Mouse (Mus musculus): ENCODE results near the gene Tada2a. TPM values are rescaled to one million over a fixed set of nuclear protein-coding genes. Genes with fewer than 3 reads are reported as not detected.
A peak's percentile ranks its signal among the peaks of the same experiment; 100 is the strongest.

Gene Tada2a
- total RNA-seq (2022), result 10 to 100 TPM; 37.7 to 41.7 (median 38.8) TPM

DNA sequence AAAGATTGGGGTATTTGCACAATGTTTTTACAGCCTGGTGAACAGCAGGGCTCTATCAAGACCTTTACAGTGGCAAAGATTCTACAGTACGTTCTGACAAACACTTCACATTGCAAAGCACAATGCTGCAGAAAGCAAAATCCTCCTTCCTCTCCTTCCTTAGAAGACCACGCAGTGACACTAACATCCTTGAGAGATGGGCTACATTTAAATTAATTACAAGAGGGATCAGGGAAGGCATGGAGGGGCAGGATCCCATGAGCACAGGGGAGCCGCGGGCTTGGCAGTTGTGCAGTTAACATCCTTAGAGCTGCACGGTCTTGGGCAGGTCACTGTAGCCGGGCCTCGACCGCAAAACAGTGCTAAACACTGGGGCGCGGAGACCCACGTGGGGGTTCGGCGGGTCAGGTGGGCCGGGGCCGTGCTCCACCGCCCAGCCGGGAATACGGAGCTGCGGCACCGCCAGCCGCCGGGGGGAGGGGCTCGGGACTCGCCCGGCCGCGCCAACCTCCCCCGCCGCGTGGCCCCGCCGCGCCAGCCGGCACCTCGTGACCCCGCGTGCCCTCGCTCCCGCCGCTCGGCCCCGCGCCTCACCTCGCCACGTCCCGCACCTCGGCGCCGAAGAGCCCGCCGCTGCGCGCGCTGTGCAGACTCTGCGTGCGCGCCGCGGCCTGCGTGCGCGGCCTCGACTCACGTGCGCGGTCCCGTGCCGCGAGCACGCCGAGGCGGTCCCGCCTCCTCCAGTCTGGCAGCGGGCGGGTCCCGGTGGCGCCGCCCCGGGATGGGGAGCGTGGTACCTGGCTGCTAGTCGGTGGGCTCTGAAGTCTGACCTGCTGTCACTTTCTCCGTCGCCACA lies at the start of gene Tada2a, which contains the start of gene Acaca:
TSS of gene Tada2a (minus strand) at position 658 of the 856 bp plus-strand sequence.
TSS of gene Acaca (plus strand) at position 730 of the 856 bp plus-strand sequence.
- DNase-seq (ENCODE audit: low spot score in 2 of 2), result peak; percentile 61 to 68

- DNase-seq (ENCODE audit: low spot score in 2 of 2), result no peak
Measured at GRCm38 (mm10) chr11:84178571-84178970, 49.2 kb upstream of the Tada2a start.

- no peak for DNase-seq (ENCODE audit: low spot score in 2 of 2)
Measured at GRCm38 (mm10) chr11:84172539-84173435, 43.4 kb upstream of the Tada2a start.

DNA sequence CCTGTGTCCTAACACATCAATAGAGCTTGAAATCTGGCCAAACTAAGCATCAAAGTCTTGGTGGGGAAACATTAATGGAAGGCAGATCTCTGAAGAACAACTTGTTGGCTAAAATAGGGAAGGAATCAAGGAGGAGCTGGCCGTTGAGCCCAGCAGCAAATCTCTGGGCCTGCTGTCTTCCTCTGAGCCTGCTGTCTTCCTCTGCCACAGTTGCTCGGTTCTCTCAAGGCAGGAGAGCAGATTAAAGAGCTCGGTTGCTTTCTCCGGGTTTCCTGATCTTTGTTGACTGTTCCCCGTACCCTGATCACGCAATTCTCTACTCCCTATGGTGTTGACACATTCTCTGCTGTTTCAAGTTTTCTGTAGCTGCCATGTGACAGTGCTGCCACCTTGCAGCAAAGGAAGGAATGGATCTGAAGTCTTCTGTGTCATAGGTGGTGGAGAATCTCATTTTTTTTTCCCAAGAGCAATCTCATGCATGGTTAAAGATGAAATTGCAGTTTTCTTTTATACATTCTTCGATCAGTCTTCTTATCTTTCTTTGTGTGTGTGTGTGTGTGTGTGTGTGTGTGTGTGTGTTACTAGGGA lies 39.4 kb upstream of the Tada2a start:
- peak; percentile 29 to 31 for DNase-seq (ENCODE audit: low spot score in 2 of 2)

- DNase-seq (ENCODE audit: low spot score in 2 of 2), result no peak
Measured at GRCm38 (mm10) chr11:84167046-84167526, 37.7 kb upstream of the Tada2a start, which contains the start of gene Gm11437. Gene Gm11437, minus strand, starts transcription at chr11:84167476.

DNA sequence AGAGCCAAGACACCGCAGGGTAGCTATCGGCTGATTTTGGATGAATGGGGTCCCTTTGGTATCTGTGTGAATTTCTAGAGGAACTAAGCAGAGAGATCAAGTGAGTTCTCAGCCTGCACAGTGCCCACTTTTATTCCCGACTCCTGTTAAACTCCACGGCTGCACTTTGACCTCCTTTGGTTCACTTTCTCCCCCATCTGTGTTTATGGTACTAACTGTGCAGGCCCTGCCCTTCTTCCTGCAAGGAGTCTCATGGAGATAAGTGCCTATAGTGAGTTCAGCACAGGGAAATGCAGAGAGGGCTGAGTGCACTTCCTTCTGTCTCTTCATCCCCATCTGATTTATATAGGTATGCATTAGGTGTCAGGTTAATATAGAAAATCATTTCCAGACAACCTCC lies 35.2 kb upstream of the Tada2a start:
- DNase-seq (ENCODE audit: low spot score in 2 of 2), result no peak

DNA sequence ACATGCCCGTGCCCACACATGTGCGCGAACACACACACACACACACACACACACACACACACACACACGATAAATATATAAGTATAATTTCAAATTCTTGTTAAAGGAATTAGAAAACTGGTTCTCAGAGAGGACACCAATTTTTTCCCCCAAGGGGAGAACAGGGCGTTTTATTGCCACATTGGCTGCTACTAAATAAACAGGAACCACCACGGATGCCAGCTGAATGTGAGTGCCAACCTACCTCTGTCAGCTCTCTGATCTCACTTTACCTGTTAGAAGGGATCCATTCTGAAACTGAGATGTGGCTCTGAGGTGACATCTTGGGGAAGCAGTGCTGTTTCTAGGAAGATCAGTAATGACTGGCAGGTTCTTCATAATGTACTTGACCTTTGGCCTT lies 34.7 kb upstream of the Tada2a start:
- DNase-seq (ENCODE audit: low spot score in 2 of 2), result no peak

DNA sequence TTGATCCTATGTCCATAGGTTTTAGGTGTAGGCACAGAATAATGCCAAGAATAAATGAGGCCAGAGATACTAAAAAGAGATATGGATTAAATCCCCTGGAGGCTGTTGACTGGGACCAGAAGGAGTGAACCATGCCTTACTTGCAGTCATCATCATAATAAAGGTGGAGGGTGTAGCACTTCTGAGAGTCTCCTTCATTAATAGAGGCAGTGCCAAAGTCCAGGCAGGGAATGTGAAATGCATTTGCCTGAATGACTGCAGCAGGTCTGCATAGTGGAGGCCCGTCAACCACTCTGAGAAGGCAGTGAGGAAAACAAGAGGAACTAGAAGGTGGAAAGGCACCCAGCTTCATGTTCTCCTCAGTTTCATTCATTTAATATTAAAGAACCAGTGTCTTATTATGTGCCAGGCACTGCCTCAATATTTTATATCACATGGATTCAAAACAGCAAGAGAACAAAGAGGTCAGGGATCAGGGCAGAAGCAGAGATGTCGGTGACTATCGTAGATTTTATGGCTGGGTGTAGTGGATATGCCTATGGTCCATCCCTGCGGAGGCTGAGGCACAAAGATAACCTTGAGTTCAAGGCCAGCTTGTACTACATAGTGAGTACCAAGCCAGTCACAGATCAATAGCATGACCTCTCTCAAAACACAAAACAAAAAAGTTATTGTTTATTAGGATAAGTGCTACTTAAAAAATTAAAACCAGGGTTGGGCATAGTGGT lies 27.3 kb upstream of the Tada2a start:
- DNase-seq (ENCODE audit: low spot score in 2 of 2), result no peak

DNA sequence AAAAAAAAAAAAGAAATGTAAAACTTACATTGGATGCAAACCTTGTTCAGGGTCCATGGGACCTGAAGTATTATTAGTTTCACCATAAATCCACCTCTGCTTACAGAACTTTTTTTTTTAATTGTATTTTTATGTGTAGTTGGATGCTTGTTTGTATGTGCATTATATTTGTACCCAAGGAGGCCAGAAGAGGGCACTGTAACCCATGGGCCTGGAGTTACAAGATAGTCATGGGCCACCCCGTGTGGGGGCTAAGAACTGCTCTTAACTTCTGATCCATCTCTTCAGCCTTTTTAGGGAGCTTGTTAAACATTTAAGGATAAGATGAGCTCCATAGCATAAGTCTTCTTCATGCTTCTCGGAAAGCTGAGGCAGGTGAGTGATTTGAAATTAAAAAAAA lies 21.5 kb upstream of the Tada2a start:
- DNase-seq (ENCODE audit: low spot score in 2 of 2), result no peak

- no peak for DNase-seq (ENCODE audit: low spot score in 2 of 2)
Measured at GRCm38 (mm10) chr11:84146081-84146480, 16.7 kb upstream of the Tada2a start.

- DNase-seq (ENCODE audit: low spot score in 2 of 2), result no peak
Measured at GRCm38 (mm10) chr11:84145201-84145798, 15.9 kb upstream of the Tada2a start.

GRCm38 (mm10) chr11:84141752-84142151 lies 12.4 kb upstream of the Tada2a start:
- DNase-seq (ENCODE audit: low spot score in 2 of 2), result no peak

- DNase-seq (ENCODE audit: low spot score in 2 of 2), result no peak
Measured at GRCm38 (mm10) chr11:84136453-84136852, 7.1 kb upstream of the Tada2a start.

- no peak for DNase-seq (ENCODE audit: low spot score in 2 of 2)
Measured at GRCm38 (mm10) chr11:84134331-84134860, 5.0 kb upstream of the Tada2a start.

DNA sequence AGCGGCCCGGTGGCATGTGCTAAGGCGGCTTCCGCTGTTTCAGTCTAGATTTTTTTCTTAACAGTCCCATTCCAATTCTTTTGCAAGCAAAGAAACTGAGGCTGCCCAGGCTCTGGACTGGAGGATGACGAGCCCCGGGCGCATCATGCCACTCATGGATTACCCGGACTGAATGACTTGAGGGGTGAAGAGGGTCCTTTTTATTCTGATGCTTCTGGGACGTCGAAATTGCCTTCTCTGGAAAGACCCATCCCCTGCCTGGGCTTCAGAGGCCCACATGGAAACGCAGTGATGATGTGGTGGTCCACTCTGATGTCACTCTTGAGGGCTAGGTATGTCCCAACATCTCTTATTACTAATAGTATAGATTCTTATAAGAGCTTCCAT lies 392 bp upstream of the Tada2a start:
- no peak for DNase-seq (ENCODE audit: low spot score in 2 of 2)

DNA sequence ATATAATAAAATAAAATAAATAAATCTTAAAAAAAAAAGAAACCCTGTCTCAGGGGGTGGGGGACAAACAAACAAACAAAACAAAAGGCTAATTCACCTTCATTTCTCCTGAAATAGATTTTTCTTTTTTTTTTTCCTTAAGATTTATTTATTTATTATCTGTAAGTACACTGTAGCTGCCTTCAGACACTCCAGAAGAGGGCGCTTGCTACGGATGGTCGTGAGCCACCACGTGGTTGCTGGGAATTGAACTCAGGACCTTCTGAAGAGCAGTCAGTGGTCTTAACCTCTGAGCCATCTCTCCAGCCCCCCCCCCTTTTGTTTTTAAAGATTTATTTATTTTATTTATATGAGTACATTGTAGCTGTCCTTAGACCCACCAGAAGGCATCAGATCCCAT lies 1.4 kb downstream of the Tada2a start:
- no peak for DNase-seq (ENCODE audit: low spot score in 2 of 2)

DNA sequence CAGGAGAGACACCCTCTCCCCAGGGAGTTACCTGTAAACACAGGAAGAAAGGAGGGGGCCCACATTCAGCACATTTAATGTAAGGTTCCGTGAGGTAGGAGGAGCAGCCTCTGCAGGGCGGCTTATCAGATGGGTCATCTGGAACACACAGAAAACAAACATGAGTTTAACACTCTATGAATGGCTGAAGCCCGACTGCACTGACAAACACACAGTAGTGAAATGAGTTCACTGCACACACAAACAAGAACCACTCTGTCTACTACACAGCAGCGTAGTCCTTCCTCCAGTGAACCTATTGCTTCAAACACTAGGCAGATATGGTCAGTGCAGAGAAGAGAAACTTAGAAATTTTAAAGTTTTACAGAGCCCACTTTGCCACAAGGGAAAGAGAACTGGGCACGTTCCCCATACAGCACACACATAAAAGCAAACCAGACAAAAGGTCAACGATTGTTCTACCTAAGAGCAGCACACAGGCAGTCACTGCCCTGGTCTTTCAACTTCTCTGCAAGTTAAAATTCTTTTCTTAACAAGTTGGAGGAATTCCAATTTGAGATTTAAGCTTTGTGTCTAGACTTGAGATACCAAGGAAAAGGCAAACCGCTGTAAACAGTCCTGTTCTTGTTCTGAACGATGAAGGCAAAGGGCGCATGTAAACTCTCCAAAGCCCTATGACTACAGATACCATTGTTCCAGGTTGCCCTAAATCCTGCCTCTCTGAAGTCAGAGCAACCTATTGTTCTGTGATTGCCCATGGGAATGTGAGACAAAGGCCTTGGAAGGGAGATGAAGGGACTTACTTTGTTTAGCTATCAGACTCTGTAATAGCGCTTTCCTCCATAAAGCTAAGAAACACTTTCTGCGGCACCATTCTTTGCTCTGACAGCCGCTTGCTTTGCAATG lies 8.1 kb downstream of the Tada2a start:
- DNase-seq (ENCODE audit: low spot score in 2 of 2), result no peak

DNA sequence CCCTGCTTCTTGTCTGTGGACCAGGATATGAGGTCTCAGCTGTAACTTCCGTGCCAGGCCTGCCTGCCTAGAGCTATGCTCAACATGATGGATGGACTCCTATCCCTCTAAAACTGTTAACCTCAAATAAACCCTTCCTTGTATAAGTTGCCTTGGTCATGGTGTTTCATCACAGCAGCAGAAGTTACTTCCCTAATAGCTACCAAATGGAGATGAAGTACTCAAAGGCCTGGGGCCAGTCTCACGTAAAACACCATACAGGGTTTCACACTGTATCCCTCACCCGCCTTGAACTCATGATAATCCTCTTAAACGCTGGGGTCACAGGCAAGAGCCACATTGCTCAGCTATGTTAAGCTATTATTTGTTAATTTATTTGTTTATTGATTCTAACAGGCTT lies 12.0 kb downstream of the Tada2a start:
- no peak for DNase-seq (ENCODE audit: low spot score in 2 of 2)

DNA sequence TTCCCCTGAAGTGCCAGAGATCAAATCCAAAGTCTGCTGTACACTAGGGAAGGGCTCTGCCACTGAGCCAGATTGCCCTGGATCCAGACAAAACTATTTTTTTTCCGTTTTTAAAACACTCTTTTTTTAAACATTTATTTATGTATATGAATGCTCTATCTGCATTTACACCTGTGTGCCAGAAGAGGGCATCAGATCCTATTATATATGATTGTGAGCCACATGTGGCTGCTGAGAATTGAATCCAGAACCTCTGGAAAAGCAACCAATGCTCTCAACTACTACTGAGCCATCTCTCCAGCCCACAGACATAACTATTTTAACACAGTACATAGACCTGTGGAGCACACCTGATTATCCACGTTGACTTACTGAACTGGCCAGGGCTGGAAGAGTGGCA lies 13.2 kb downstream of the Tada2a start:
- no peak for DNase-seq (ENCODE audit: low spot score in 2 of 2)

Data from left cerebral cortex, adult 8-10 months (tissue).